Mouse (Mus musculus): ENCODE data around the gene Ip6k3. TPM values are rescaled to one million over a fixed set of nuclear protein-coding genes. Genes with fewer than 3 reads are reported as not detected.

Gene Ip6k3
- total and polyA plus RNA-seq, 2 experiments from 2014 or later, result not detected

DNA sequence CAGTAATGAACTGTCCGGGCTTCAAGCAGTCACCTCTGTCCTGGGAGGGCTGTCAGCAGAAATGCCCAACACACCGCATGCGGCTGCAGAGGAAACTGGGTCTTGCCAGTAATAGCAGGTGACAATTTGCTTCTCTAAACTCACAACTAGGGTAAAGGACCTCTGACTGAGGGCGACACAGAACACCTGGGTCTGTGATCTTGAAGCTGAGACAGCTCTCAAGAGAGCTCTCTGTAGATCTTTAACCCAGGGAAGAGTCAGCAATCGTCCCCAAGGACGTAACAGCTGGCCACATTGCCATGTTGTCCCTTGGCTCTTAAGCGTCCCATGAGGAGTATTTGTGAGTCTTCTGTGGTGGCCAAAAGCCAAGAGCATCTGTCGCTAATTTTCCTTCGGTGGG, 4.9 kb upstream of the Ip6k3 start:
- 84% methylated on average over 9 of the region's 9 CpGs for WGBS
- no peak overlapping the region for H3K4me2 ChIP-seq (ENCODE audit: low read depth, low read length, poor library complexity, severe bottlenecking)
- no peak overlapping the region for H3K9ac ChIP-seq (replicated peaks; ENCODE audit: low read length, poor library complexity, severe bottlenecking)
- ATAC-seq (ENCODE audit: low FRiP score), result no peak
- no peak overlapping the region for H3K4me3 ChIP-seq (ENCODE audit: low read depth, low read length)
- H3K27me3 ChIP-seq (ENCODE audit: insufficient read depth, low read length), result no peaks in the 10 kb centered on the region
- H3K36me3 ChIP-seq (ENCODE audit: insufficient read depth, low read length), result no peaks in the 10 kb centered on the region
- H3K4me1 ChIP-seq (ENCODE audit: insufficient read depth, low read length), result no peaks in the 10 kb centered on the region; the same call in 1 of the 2 replicates
- H3K9me3 ChIP-seq (ENCODE audit: low read length), result no peaks in the 10 kb centered on the region
- DNase-seq (ENCODE audit: low spot score), result no peak
- TF ChIP-seq CTCF (IDR thresholded peaks at IDR 0.05), result no peak
- H3K27ac ChIP-seq (ENCODE audit: low read depth, low read length), result no peak overlapping the region

DNA sequence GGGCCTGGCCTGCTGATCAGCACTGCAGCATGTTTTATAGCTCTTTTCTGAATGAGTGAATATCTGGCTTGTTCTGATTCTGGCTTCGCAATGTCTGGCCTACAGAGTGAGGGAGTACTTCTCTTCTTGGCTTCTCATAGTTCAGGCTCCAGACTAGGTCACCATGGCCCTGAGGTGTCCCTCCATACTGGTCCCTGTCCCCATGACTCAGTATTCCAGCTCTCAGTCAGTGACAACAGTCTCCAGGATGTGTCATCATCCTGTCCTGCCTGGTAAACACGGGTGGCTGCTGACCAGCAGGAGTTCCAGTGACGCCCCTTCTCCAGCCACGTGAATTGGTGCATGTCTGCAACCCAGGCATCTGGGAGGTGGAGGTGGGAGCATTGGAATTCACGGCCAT, 3.5 kb upstream of the Ip6k3 start:
- 82% methylated on average over 5 of the region's 5 CpGs for WGBS

DNA sequence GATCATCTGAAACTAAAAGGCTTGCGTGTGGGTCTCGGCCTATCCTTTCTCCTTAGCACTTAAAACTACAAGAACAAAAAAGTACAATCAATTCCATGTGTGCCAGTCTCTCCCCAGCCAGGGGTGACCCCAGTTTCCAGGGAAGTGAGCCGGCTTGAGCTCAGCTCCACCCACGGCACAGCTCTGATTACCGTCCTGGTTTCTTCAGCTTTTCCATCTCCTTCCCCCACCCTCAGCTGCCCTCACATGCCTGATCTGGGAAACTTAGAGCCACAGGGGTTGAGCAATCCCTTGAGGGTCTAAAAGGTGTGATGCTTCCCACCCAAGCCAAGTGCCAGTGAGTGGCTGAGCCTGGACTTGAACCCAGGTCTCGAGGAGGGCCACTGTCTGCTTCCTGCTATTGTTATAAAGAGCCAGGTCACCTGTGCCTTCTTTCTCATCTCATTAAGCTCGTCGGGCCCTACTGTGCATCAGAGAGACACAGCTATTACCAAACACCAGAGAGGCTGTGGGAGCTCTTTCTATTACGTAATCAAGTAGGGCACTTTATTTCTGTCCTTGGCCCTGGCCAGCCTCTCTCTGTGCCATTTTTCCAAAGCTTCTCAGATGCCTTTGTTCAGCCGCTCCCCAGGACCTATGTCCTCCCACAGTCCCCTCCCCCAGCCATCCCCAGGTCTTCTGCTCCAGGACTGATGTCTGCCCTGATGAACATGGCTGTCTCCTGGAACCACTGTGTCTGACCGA, 2.5 kb upstream of the Ip6k3 start:
- 77% methylated on average over 11 of the region's 11 CpGs for WGBS
- ATAC-seq (ENCODE audit: low FRiP score), result no peak
- no peaks in the 10 kb centered on the region for H3K4me1 ChIP-seq (ENCODE audit: insufficient read depth, low read length)
- H3K27ac ChIP-seq (ENCODE audit: low read depth, low read length), result no peak overlapping the region
- TF ChIP-seq CTCF (IDR thresholded peaks at IDR 0.05), result no peak
- H3K4me2 ChIP-seq (ENCODE audit: low read depth, low read length, poor library complexity, severe bottlenecking), result no peak overlapping the region
- H3K27me3 ChIP-seq (ENCODE audit: insufficient read depth, low read length), result no peaks in the 10 kb centered on the region
- no peak for DNase-seq (ENCODE audit: low spot score)
- H3K9ac ChIP-seq (replicated peaks; ENCODE audit: low read length, poor library complexity, severe bottlenecking), result no peak overlapping the region
- H3K9me3 ChIP-seq (ENCODE audit: low read length), result no peaks in the 10 kb centered on the region
- no peak overlapping the region for H3K4me3 ChIP-seq (ENCODE audit: low read depth, low read length)
- no peaks in the 10 kb centered on the region for H3K36me3 ChIP-seq (ENCODE audit: insufficient read depth, low read length)

More for the DNA sequence above, 3.5 kb upstream of the Ip6k3 start:
- Histone ChIP-seq H3K27ac (ENCODE audit: low read depth, low read length) (no peak overlapping the region), H3K9me3 (ENCODE audit: low read length) (no peaks in the 10 kb centered on the region), H3K4me2 (ENCODE audit: low read depth, low read length, poor library complexity, severe bottlenecking) (no peak overlapping the region), H3K9ac (replicated peaks; ENCODE audit: low read length, poor library complexity, severe bottlenecking) (no peak overlapping the region), H3K4me1 (ENCODE audit: insufficient read depth, low read length) (no peaks in the 10 kb centered on the region; the same call in 1 of the 2 replicates), H3K36me3 (ENCODE audit: insufficient read depth, low read length) (no peaks in the 10 kb centered on the region), H3K27me3 (ENCODE audit: insufficient read depth, low read length) (no peaks in the 10 kb centered on the region), H3K4me3 (ENCODE audit: low read depth, low read length) (no peak overlapping the region)
- DNase-seq (ENCODE audit: low spot score) (no peak), ATAC-seq (ENCODE audit: low FRiP score) (no peak)
- TF ChIP-seq CTCF (IDR thresholded peaks at IDR 0.05), result no peak

GRCm38 (mm10) chr17:27168569-27168968, 974 bp upstream of the Ip6k3 start:
- no peak for ATAC-seq (ENCODE audit: low FRiP score)
- Histone ChIP-seq H3K4me3 (ENCODE audit: low read depth, low read length) (no peak overlapping the region), H3K4me1 (ENCODE audit: insufficient read depth, low read length) (no peaks in the 10 kb centered on the region), H3K27ac (ENCODE audit: low read depth, low read length) (no peak overlapping the region), H3K9me3 (ENCODE audit: low read length) (no peaks in the 10 kb centered on the region), H3K9ac (replicated peaks; ENCODE audit: low read length, poor library complexity, severe bottlenecking) (no peak overlapping the region), H3K27me3 (ENCODE audit: insufficient read depth, low read length) (no peaks in the 10 kb centered on the region), H3K36me3 (ENCODE audit: insufficient read depth, low read length) (no peaks in the 10 kb centered on the region), H3K4me2 (ENCODE audit: low read depth, low read length, poor library complexity, severe bottlenecking) (no peak overlapping the region)
- no peak for TF ChIP-seq CTCF (IDR thresholded peaks at IDR 0.05)
- 97% methylated on average over 4 of the region's 4 CpGs for WGBS
- DNase-seq (ENCODE audit: low spot score), result no peak

GRCm38 (mm10) chr17:27166901-27167300, 694 bp downstream of the Ip6k3 start:
- DNase-seq (ENCODE audit: low spot score), result no peak
- 83% methylated on average over 6 of the region's 6 CpGs for WGBS
- no peak for TF ChIP-seq CTCF (IDR thresholded peaks at IDR 0.05)

GRCm38 (mm10) chr17:27165054-27165773, 2.4 kb downstream of the Ip6k3 start:
- DNase-seq (ENCODE audit: low spot score) (peak; percentile 76), ATAC-seq (ENCODE audit: low FRiP score) (0 out of 2 replicates have a peak, but pooled peaks have one; percentile 38)
- Histone ChIP-seq H3K27me3 (ENCODE audit: insufficient read depth, low read length) (no peaks in the 10 kb centered on the region), H3K4me1 (ENCODE audit: insufficient read depth, low read length) (no peaks in the 10 kb centered on the region), H3K9ac (replicated peaks; ENCODE audit: low read length, poor library complexity, severe bottlenecking) (no peak overlapping the region), H3K27ac (ENCODE audit: low read depth, low read length) (no peak overlapping the region), H3K36me3 (ENCODE audit: insufficient read depth, low read length) (no peaks in the 10 kb centered on the region), H3K4me3 (ENCODE audit: low read depth, low read length) (no peak overlapping the region), H3K9me3 (ENCODE audit: low read length) (no peaks in the 10 kb centered on the region), H3K4me2 (ENCODE audit: low read depth, low read length, poor library complexity, severe bottlenecking) (no peak overlapping the region)
- WGBS, result 65% methylated on average over 8 of the region's 8 CpGs
- TF ChIP-seq CTCF (IDR thresholded peaks at IDR 0.05), result peak; percentile 89

More at GRCm38 (mm10) chr17:27166901-27167300, 694 bp downstream of the Ip6k3 start:
- no peak overlapping the region for H3K27ac ChIP-seq (ENCODE audit: low read depth, low read length)
- no peaks in the 10 kb centered on the region for H3K36me3 ChIP-seq (ENCODE audit: insufficient read depth, low read length)
- H3K4me2 ChIP-seq (ENCODE audit: low read depth, low read length, poor library complexity, severe bottlenecking), result no peak overlapping the region
- no peak overlapping the region for H3K4me3 ChIP-seq (ENCODE audit: low read depth, low read length)
- no peaks in the 10 kb centered on the region for H3K9me3 ChIP-seq (ENCODE audit: low read length)
- no peak for ATAC-seq (ENCODE audit: low FRiP score)
- no peaks in the 10 kb centered on the region for H3K27me3 ChIP-seq (ENCODE audit: insufficient read depth, low read length)
- H3K4me1 ChIP-seq (ENCODE audit: insufficient read depth, low read length), result no peaks in the 10 kb centered on the region
- no peak overlapping the region for H3K9ac ChIP-seq (replicated peaks; ENCODE audit: low read length, poor library complexity, severe bottlenecking)
